Mouse (Mus musculus) limb, embryonic 15.5 days (tissue): ENCODE data around the gene Pmvk. TPM values are rescaled to one million over a fixed set of nuclear protein-coding genes. Genes with fewer than 3 reads are reported as not detected.

Source experiments
- ATAC-seq: fragments of 200-750 bp; cut with Nextera tagmentation; 2 replicates; pipeline ENCODE4 v1.8.0; 2017; ENCODE audit warnings: low read depth, moderate TSS enrichment; ENCODE audit not compliant: insufficient number of reproducible peaks, low FRiP score, low TSS enrichment
- H3K27ac ChIP-seq: fragments of 300-500 bp; sonication (generic); 2 replicates; pipeline ENCODE4 v1.5.1; 2015; ENCODE audit warnings: moderate library complexity, mild to moderate bottlenecking, inconsistent platforms
- H3K27me3 ChIP-seq: fragments of 300-500 bp; sonication (generic); 2 replicates; pipeline ENCODE4 v1.6.1; 2015; ENCODE audit warnings: inconsistent platforms
- H3K36me3 ChIP-seq: fragments of 300-500 bp; sonication (generic); 2 replicates; pipeline ENCODE4 v1.6.1; 2015; ENCODE audit warnings: inconsistent platforms
- H3K4me1 ChIP-seq: fragments of 300-500 bp; sonication (generic); 2 replicates; pipeline ENCODE4 v1.6.1; 2015; ENCODE audit warnings: inconsistent platforms
- H3K4me2 ChIP-seq: fragments of 300-500 bp; sonication (generic); 2 replicates; pipeline ENCODE4 v1.6.1; 2015; ENCODE audit warnings: mild to moderate bottlenecking, inconsistent platforms
- H3K4me3 ChIP-seq: fragments of 300-500 bp; sonication (generic); 2 replicates; pipeline ENCODE4 v1.5.1; 2015; ENCODE audit warnings: mild to moderate bottlenecking, inconsistent platforms
- H3K9ac ChIP-seq: fragments of 300-500 bp; sonication (generic); 2 replicates; pipeline ENCODE4 v1.6.1; 2015; ENCODE audit warnings: inconsistent platforms
- H3K9me3 ChIP-seq: fragments of 300-500 bp; sonication (generic); 2 replicates; pipeline ENCODE4 v1.6.1; 2016; ENCODE audit warnings: inconsistent platforms
- WGBS: fragments of 180-500 bp; shearing (Covaris S2); methylation state at CpG from one replicate; pipeline ENCODE4 v1.1.7; 2015; 5-methylcytosine and 5-hydroxymethylcytosine counted together
- polyA plus RNA-seq: library from polyadenylated mRNA; unstranded; fragments of >200 nt; fragmentation: Nextera tagmentation; extraction: Ambion mirVana; gene quantifications from 2 replicates; pipeline ENCODE4 v1.2.1, GENCODE M21; 2015

Gene Pmvk
- polyA plus RNA-seq, 1 experiment from 2014 or later, result 55.2 TPM

DNA sequence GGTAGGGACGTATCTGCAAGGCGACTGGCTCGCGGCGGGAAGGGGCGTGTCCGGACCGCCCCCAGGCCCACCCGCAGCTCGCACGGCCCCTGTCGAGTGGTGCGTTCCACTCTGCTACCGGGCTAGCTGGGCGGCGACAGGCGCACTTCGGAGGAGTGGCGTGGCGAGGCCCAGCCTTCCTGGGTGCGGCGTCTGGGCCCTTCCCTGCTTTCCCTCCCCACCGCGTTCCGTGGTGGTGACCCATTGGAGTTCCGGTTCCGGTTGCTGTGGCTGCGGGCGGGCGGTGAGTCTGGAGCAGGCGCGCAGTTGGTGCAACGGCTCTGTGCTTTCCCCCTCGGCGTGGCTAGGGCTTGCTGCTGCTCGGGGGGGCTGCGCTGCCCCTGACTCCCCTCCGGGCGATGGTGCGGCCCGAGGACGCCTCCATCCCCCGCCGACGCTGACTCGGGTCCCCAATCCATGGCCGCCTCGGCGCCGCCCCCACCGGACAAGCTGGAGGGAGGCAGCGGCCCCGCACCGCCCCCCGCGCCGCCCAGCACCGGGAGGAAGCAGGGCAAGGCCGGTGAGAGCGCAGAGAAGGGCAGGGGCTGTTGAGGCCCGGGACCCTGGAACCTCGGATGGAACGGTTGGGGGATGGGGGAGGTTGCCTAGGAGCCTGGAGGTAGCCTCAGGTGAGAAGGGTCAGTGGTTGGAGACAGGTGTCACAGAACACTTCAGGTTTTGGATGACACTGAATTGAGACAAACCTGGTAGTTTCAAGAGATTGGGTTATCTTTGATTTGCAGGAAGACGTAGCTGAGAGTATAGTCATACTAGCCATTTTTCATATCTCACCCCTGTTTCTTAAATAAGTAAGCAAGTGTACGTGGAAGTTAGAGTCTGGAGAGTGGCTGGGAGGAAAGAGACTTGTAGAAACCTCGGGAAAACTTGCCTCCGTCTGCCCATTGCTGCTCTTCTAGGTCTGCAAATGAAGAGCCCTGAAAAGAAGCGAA is 23.9 kb upstream of the Pmvk start, which contains the start of gene Pygo2:
Gene Pygo2 (plus strand): TSS at position 44 of the 989 bp plus-strand sequence.
- peaks cover 32% of the 10 kb centered on the region for H3K4me1 ChIP-seq
- no peaks in the 10 kb centered on the region for H3K27me3 ChIP-seq
- peak within 1 kb of the TSS; percentile 99 for H3K4me3 ChIP-seq
- WGBS, result 2% methylated on average over 68 of the region's 68 CpGs
- peak within 1 kb of the TSS; percentile 98 for H3K9ac ChIP-seq
- H3K36me3 ChIP-seq, result peaks cover 53% of the 10 kb centered on the region
- peak; percentile 97 for ATAC-seq
- H3K27ac ChIP-seq, result peak within 1 kb of the TSS; percentile 95
- no peaks in the 10 kb centered on the region for H3K9me3 ChIP-seq
- peak within 1 kb of the TSS; percentile 70 for H3K4me2 ChIP-seq

DNA sequence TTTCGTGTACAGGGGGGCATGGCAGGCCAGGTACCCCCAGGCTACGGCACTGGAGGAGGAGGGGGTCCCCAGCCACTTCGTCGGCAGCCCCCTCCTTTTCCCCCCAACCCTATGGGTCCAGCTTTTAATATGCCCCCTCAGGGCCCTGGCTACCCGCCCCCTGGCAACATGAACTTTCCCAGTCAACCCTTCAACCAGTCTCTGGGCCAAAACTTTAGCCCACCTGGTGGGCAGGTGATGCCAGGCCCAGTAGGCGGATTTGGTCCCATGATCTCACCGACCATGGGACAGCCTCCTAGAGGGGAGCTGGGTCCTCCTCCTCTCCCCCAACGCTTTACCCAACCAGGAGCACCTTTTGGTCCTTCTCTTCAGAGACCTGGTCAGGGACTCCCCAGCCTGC is 21.7 kb upstream of the Pmvk start:
- peaks cover 43% of the 10 kb centered on the region for H3K4me1 ChIP-seq
- H3K27me3 ChIP-seq, result no peaks in the 10 kb centered on the region
- peaks cover 34% of the 10 kb centered on the region for H3K36me3 ChIP-seq
- no peak for ATAC-seq
- H3K9me3 ChIP-seq, result no peaks in the 10 kb centered on the region
- H3K4me3 ChIP-seq, result no peak overlapping the region
- no peak overlapping the region for H3K9ac ChIP-seq
- no peak overlapping the region for H3K4me2 ChIP-seq
- 93% methylated on average over 8 of the region's 8 CpGs for WGBS
- no peak overlapping the region for H3K27ac ChIP-seq

DNA sequence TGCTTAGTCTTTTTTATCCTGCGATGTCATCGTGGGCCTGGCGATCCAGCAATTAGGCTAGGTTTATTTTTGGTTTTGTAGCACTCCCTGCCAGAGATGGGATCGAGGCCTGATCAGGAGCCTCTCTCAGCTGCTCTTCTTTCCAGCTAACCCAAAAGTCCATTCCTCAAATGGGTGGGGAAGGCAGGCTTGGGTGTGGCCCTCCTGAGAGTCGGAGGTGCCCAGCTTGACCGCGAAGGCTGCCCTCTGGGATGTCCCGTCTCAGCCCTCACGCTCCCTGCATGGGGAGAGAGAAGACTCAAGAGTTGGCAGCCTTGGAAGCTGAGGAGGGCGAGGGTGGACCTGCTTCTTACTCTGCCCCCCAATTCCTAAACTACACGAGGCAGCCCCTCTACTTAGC is 19.8 kb upstream of the Pmvk start:
- Histone ChIP-seq H3K36me3 (peaks cover 26% of the 10 kb centered on the region), H3K9ac (no peak overlapping the region), H3K4me3 (no peak overlapping the region), H3K4me2 (no peak overlapping the region), H3K27me3 (no peaks in the 10 kb centered on the region), H3K27ac (peak overlapping the region; percentile 44; the same call in 1 of the 2 replicates), H3K9me3 (no peaks in the 10 kb centered on the region), H3K4me1 (peaks cover 43% of the 10 kb centered on the region)
- WGBS, result 75% methylated on average over 11 of the region's 11 CpGs
- no peak for ATAC-seq

DNA sequence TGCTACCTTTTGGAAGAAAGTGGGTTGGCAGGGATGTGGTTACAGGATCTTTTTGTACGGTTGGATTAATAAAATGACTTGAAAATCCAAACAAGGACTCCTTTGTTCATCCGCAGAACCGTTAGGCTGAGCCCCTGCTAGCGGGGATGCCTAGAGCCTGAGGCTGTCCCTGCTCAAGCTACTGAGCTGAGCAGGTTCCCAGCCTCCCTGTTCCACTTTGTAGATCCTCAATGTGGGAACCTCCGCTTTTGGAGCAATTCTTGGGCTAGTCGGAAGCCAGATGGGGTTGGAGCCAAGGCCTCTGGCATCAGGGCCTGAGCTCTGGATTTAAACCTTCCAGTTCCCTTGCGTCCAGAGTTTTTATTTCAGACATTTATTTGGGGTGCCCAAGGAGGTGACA is 19.3 kb upstream of the Pmvk start:
- H3K4me2 ChIP-seq, result no peak overlapping the region
- H3K9me3 ChIP-seq, result no peaks in the 10 kb centered on the region
- H3K4me1 ChIP-seq, result peaks cover 42% of the 10 kb centered on the region
- 57% methylated on average over 7 of the region's 7 CpGs for WGBS
- no peak for ATAC-seq
- no peak overlapping the region for H3K4me3 ChIP-seq
- peak overlapping the region; percentile 44; the same call in 1 of the 2 replicates for H3K27ac ChIP-seq
- no peaks in the 10 kb centered on the region for H3K27me3 ChIP-seq
- peaks cover 29% of the 10 kb centered on the region for H3K36me3 ChIP-seq
- no peak overlapping the region for H3K9ac ChIP-seq

DNA sequence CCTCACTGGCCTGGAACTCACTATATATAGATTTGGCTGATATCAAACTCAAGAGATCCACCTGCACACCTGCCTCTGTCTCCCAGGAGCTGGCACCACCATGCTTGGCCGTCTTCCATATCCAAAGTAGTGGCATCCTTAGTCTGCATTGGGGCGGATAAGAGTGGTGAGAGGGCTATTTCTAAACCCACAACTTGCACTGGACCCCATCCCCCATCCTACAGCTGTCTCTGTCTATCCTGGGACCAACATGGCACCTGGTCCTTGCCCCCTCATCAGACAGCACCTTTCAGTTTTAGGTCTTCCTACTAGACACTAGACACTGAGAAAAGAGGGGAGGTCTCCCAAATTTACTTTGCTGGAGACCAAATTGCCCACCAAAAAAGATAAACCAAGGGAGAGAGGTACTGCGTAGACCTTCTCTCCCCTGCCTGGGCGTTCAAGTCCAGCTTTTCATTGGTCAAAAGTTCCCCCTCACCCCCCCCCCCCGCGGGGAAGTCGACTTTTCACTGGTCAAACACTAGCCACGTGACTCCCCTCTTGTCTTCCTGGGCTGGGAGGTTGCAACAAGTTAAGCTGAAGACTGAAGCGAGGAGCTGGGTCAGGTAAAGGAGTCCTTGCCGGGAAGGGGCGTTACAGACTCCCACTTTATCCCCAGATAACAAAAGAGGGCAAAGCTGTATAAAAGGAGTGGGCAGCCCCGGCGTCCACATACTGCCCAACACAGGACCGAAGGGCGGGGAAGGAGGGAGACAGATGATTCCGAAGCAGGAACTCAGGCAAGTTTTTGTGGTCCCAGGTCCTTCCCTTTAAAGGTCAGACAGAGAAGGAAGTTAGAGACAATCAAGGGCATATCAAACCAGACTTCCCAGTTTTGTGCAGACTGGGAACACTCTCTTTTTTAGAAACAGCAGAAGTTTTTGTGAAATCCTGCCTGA is 17.9 kb upstream of the Pmvk start, which contains the start of gene Pbxip1:
Gene Pbxip1 (plus strand): TSS at position 531 of the 938 bp plus-strand sequence.
- ATAC-seq, result peak; percentile 66; the same call in 1 of the 2 replicates
- H3K9ac ChIP-seq, result peak within 1 kb of the TSS; percentile 36

DNA sequence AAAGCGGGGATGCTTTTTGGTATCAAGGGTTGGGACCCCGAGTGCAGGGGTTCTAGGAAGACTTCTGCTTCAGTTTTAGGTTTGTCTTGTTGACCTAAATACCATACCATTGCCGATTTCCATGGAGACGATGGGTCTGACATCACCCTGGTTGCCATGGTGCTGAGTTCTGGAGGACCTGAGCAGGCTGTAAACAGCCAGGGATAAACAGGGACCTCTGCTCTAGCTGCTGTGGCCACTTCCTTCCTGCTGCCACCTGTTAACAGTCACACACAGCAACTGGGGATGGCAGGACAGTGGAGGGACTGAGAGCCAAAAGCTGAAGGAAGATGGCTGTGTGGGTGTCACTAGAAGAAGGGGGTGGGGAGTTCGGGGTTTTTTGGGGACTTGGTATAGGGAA is 17.1 kb upstream of the Pmvk start:
- Histone ChIP-seq H3K27ac (peak overlapping the region; percentile 67), H3K9ac (peak overlapping the region; percentile 36), H3K4me2 (peak overlapping the region; percentile 60), H3K27me3 (no peaks in the 10 kb centered on the region), H3K4me1 (peaks cover 28% of the 10 kb centered on the region), H3K36me3 (peaks cover 27% of the 10 kb centered on the region), H3K9me3 (no peaks in the 10 kb centered on the region), H3K4me3 (peak overlapping the region; percentile 53)
- ATAC-seq, result no peak
- WGBS, result 30% methylated on average over 5 of the region's 5 CpGs

More for the DNA sequence above, 17.9 kb upstream of the Pmvk start, which contains the start of gene Pbxip1:
- Histone ChIP-seq H3K4me1 (peaks cover 35% of the 10 kb centered on the region), H3K27ac (peak within 1 kb of the TSS; percentile 67), H3K9me3 (no peaks in the 10 kb centered on the region), H3K27me3 (no peaks in the 10 kb centered on the region), H3K4me2 (peak within 1 kb of the TSS; percentile 60), H3K4me3 (peak within 1 kb of the TSS; percentile 53), H3K36me3 (peaks cover 30% of the 10 kb centered on the region)
- 5% methylated on average over 15 of the region's 16 CpGs for WGBS

DNA sequence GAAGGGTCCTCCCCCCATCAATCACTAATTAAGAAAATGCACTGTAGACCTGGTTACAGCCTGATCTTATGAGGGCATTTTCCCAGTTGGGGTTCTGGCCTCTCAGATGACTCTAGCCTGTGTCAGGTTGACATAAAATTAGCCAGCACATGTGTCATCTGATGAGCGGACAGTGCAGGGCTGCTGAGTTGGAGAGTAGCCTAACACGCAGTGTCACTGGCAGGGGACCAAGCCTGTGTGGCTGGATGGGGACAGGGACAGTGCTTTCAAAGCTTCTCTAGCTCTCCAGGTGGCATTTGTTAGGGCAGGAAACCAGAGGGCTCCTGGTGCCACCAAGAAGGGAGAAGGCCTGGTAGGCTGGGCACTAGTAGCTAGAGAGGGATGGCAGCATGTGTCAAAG is 13.7 kb upstream of the Pmvk start:
- Histone ChIP-seq H3K9me3 (no peaks in the 10 kb centered on the region), H3K4me3 (no peak overlapping the region), H3K9ac (no peak overlapping the region), H3K4me2 (no peak overlapping the region), H3K4me1 (peaks cover 11% of the 10 kb centered on the region), H3K36me3 (peaks cover 29% of the 10 kb centered on the region), H3K27ac (no peak overlapping the region), H3K27me3 (no peaks in the 10 kb centered on the region)
- ATAC-seq, result no peak
- 93% methylated on average over 2 of the region's 2 CpGs for WGBS

DNA sequence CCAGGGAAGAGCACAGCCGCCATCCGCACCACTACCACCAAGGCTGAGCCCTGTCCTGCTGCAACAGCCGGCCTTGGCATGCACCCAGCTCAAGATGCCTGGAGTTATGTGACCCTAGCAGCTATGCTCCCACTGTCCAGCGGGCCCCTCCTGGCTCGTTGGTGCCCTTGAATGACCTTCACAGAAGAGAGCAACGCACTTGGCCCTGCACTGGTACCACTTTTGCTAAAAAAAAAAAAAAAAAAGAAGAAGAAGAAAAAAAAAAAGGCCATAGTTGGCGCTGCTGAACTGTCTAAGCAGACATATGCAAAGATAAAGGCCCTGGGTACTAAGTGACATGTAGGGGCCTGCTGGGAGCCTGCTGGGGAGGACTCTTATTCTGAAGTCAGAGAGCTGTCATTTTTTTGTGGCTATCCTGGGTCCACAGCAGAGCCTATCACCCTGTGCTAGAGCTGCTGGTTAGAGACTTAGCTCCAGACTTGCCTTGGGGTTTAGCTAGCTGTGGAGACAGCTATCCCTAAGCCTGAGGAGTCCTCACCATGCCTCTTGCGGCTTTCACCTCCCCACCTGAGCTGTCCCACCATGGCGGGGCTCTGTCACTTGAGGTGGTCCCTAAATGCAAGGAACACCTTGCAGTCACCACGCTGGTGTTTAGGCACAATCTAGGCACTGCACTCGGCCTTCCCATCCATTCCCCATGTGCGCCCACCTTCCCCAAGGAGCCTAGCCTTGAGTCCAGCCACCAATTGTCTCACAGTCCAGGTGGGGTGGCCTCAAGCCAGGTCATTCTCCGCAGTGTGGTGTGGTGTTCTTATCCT is 5.4 kb upstream of the Pmvk start:
- H3K4me1 ChIP-seq, result peaks cover 11% of the 10 kb centered on the region; the same call in 1 of the 2 replicates
- WGBS, result 67% methylated on average over 13 of the region's 13 CpGs
- no peak overlapping the region for H3K9ac ChIP-seq
- no peaks in the 10 kb centered on the region for H3K9me3 ChIP-seq
- no peak overlapping the region for H3K4me3 ChIP-seq
- no peaks in the 10 kb centered on the region for H3K27me3 ChIP-seq
- H3K36me3 ChIP-seq, result peaks cover 38% of the 10 kb centered on the region
- H3K27ac ChIP-seq, result 0 out of 2 replicates have a peak overlapping the region, but pooled peaks have one; percentile 22
- no peak overlapping the region for H3K4me2 ChIP-seq
- ATAC-seq, result no peak

DNA sequence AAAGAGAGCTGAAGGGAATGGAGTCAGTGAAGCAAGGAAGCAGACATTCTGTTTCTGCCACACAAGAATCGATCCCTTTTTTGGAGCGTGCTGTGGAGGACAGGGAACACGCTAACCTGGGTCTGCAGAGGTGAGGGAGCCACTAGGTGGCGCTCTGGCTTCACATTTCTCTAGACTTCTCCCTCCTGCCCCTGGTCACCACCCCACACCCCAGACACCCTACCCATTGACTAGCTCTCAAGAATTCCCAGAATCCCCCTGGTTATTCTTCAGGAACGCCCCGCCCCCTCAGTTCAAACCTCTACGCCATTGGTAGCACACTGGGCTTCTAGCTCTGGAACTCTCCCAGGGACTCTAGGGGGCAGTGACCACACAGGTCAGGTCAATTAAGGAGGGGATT is 4.8 kb upstream of the Pmvk start:
- Histone ChIP-seq H3K27me3 (no peaks in the 10 kb centered on the region), H3K4me3 (no peak overlapping the region), H3K9me3 (no peaks in the 10 kb centered on the region), H3K4me2 (no peak overlapping the region), H3K36me3 (peaks cover 33% of the 10 kb centered on the region), H3K27ac (no peak overlapping the region), H3K4me1 (peaks cover 11% of the 10 kb centered on the region; the same call in 1 of the 2 replicates), H3K9ac (no peak overlapping the region)
- WGBS, result 43% methylated on average over 7 of the region's 7 CpGs
- no peak for ATAC-seq

DNA sequence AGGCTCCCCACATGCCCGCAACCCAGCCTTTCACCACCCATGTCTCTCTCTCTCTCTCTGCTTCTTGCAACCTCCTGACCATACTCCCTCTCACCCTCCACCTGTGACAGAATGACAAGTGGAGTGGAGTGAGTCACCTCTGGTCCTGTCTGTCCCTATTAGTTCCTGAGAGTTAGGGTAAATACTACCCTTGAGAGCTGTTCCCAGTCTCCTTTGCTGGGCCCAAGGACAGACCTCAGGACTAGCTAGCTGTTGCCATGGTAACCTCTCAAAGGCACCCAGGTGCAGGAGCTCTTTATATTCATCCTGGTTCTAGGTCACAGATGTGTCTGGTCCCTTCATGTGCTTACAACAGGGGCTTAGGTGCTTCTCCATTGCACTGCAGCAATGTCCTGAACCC is 2.4 kb upstream of the Pmvk start:
- Histone ChIP-seq H3K4me1 (peaks cover 11% of the 10 kb centered on the region; the same call in 1 of the 2 replicates), H3K27me3 (no peaks in the 10 kb centered on the region), H3K36me3 (peaks cover 10% of the 10 kb centered on the region; the same call in 1 of the 2 replicates), H3K4me2 (no peak overlapping the region), H3K9me3 (no peaks in the 10 kb centered on the region), H3K9ac (no peak overlapping the region), H3K27ac (no peak overlapping the region), H3K4me3 (no peak overlapping the region)
- WGBS, result 75% methylated on average over 1 of the region's 1 CpGs
- ATAC-seq, result no peak
